Mouse (Mus musculus): ENCODE data around the gene Ccdc12. TPM values are rescaled to one million over a fixed set of nuclear protein-coding genes. Genes with fewer than 3 reads are reported as not detected.

Ccdc12 gene
- polyA plus RNA-seq, 1 experiment from 2014 or later: 157 TPM

- Histone ChIP-seq H3K27me3 (no peaks in the 10 kb centered on the region), H3K4me2 (no peak overlapping the region), H3K4me1 (peaks cover 35% of the 10 kb centered on the region), H3K9me3 (replicated peaks) (no peaks in the 10 kb centered on the region), H3K9ac (no peak overlapping the region), H3K27ac (no peak overlapping the region), H3K4me3 (replicated peaks) (no peak overlapping the region), H3K36me3 (peaks cover 8% of the 10 kb centered on the region; the same call in 1 of the 2 replicates)
- 79% methylated on average over 1 of the region's 1 CpGs for WGBS
- ATAC-seq (replicated peaks; ENCODE audit: low FRiP score): no peak
Measured at GRCm38 (mm10) chr9:110662844-110663243, 6.5 kb downstream of the Ccdc12 start.

DNA sequence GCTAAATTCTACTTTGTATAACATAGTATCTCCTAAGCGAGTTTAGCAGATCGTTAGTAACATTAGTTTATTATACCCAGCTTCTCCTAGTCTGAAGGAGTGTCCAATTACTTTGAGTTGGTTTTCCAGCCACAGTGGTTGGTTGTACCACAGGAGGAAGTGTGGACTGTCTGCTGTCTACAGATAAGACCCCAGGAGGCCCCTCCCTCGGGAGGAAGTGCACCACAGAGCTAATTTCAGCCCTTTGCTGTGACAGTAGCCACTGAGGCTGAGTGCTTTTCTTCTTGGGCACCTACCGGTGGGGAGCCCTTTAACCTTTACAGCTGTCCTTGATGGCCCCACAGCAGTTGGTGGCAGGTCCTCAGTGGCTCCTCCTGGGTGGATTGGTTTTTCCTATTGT, 9.6 kb downstream of the Ccdc12 start:
- ATAC-seq (replicated peaks; ENCODE audit: low FRiP score): peak; percentile 74
- H3K27me3 ChIP-seq: no peaks in the 10 kb centered on the region
- H3K27ac ChIP-seq: peak overlapping the region; percentile 66
- no peak overlapping the region for H3K9ac ChIP-seq
- H3K36me3 ChIP-seq: no peaks in the 10 kb centered on the region
- H3K4me2 ChIP-seq: peak overlapping the region; percentile 26
- peaks cover 29% of the 10 kb centered on the region for H3K4me1 ChIP-seq
- 11% methylated on average over 4 of the region's 4 CpGs for WGBS
- H3K4me3 ChIP-seq (replicated peaks): no peak overlapping the region
- no peaks in the 10 kb centered on the region for H3K9me3 ChIP-seq (replicated peaks)

DNA sequence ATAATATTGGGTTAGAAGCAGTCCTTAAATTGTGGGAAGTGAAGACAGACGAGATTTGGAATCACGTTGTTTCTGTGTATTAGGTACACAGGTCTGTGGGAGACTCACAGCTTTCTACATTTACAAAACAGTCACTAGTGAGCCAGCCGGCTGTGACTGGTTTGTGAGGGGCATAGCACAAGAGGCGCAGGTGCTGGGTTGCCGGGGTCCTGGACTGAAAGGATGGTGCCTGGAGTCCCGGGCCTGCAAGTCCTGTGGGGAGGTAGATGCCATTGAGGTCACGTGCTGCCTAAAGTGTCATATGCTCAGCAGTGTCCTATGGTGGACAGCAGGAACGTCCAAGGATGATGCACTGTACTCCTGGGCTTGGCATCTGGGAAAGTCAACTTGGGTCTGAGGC, 10.1 kb downstream of the Ccdc12 start:
- Histone ChIP-seq H3K4me2 (peak overlapping the region; percentile 26; the same call in 1 of the 2 replicates), H3K36me3 (no peaks in the 10 kb centered on the region), H3K4me1 (peaks cover 34% of the 10 kb centered on the region), H3K27ac (peak overlapping the region; percentile 66), H3K4me3 (replicated peaks) (no peak overlapping the region), H3K9me3 (replicated peaks) (no peaks in the 10 kb centered on the region), H3K27me3 (no peaks in the 10 kb centered on the region), H3K9ac (no peak overlapping the region)
- ATAC-seq (replicated peaks; ENCODE audit: low FRiP score): peak; percentile 44; the same call in 1 of the 2 replicates
- WGBS: 26% methylated on average over 8 of the region's 8 CpGs

DNA sequence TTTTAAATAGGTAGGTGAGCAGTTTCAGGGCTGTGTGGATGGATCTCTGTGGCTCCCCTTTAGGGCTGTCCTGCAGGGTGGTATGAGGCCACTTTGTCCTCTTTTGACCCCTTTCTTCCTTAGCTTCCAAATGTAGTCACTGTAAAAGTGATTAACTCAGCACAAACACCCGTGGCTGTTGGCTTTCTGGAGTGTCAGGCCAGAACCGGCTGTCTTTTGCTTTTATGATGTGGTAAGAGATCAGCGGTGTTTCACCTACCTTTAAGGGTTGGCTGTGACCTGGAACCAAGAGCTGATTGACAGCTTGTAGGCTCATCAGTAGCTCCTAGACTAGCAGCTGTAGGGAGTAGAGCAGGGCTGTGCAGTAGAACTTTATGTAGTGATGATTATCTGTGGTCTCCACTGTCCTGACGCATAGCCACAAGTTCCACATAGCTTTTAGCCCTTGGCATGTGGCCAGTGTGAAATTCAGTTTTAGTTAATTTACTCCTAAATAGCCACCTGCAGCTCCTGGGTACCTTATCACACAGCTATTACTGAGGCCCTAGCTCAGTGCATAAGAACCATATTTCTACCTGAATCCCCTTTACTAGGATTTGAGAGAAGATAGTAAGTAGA, 11.0 kb downstream of the Ccdc12 start:
- 30% methylated on average over 4 of the region's 4 CpGs for WGBS
- no peak overlapping the region for H3K4me2 ChIP-seq
- peaks cover 35% of the 10 kb centered on the region for H3K4me1 ChIP-seq
- no peaks in the 10 kb centered on the region for H3K36me3 ChIP-seq
- no peak overlapping the region for H3K9ac ChIP-seq
- ATAC-seq (replicated peaks; ENCODE audit: low FRiP score): no peak
- H3K27ac ChIP-seq: no peak overlapping the region
- no peaks in the 10 kb centered on the region for H3K9me3 ChIP-seq (replicated peaks)
- H3K4me3 ChIP-seq (replicated peaks): no peak overlapping the region
- no peaks in the 10 kb centered on the region for H3K27me3 ChIP-seq

- H3K4me1 ChIP-seq: peaks cover 49% of the 10 kb centered on the region
- H3K27ac ChIP-seq: no peak overlapping the region
- H3K4me3 ChIP-seq (replicated peaks): no peak overlapping the region
- H3K27me3 ChIP-seq: no peaks in the 10 kb centered on the region
- no peak overlapping the region for H3K9ac ChIP-seq
- no peaks in the 10 kb centered on the region for H3K9me3 ChIP-seq (replicated peaks)
- WGBS: 88% methylated on average over 6 of the region's 6 CpGs
- H3K4me2 ChIP-seq: no peak overlapping the region
- no peaks in the 10 kb centered on the region for H3K36me3 ChIP-seq
- ATAC-seq (replicated peaks; ENCODE audit: low FRiP score): no peak; the same call in 1 of the 2 replicates
Measured at GRCm38 (mm10) chr9:110668601-110669293, 12.4 kb downstream of the Ccdc12 start.

- Histone ChIP-seq H3K27me3 (no peaks in the 10 kb centered on the region), H3K36me3 (no peaks in the 10 kb centered on the region), H3K4me1 (peaks cover 46% of the 10 kb centered on the region), H3K4me2 (no peak overlapping the region), H3K27ac (no peak overlapping the region), H3K9ac (no peak overlapping the region), H3K4me3 (replicated peaks) (no peak overlapping the region), H3K9me3 (replicated peaks) (no peaks in the 10 kb centered on the region)
- no peak for ATAC-seq (replicated peaks; ENCODE audit: low FRiP score)
- WGBS: 66% methylated on average over 5 of the region's 5 CpGs
Measured at GRCm38 (mm10) chr9:110669785-110670184, 13.5 kb downstream of the Ccdc12 start.

- Histone ChIP-seq H3K4me1 (peaks cover 40% of the 10 kb centered on the region), H3K9ac (no peak overlapping the region), H3K36me3 (no peaks in the 10 kb centered on the region), H3K4me2 (no peak overlapping the region), H3K9me3 (replicated peaks) (no peaks in the 10 kb centered on the region), H3K4me3 (replicated peaks) (no peak overlapping the region), H3K27me3 (no peaks in the 10 kb centered on the region), H3K27ac (peak overlapping the region; percentile 61)
- WGBS: 69% methylated on average over 7 of the region's 7 CpGs
- ATAC-seq (replicated peaks; ENCODE audit: low FRiP score): peak; percentile 22; the same call in 1 of the 2 replicates
Measured at GRCm38 (mm10) chr9:110672462-110673106, 16.3 kb downstream of the Ccdc12 start.

- H3K36me3 ChIP-seq: no peaks in the 10 kb centered on the region
- H3K27me3 ChIP-seq: no peaks in the 10 kb centered on the region
- peaks cover 40% of the 10 kb centered on the region for H3K4me1 ChIP-seq
- no peak for ATAC-seq (replicated peaks; ENCODE audit: low FRiP score)
- 53% methylated on average over 10 of the region's 10 CpGs for WGBS
- peak overlapping the region; percentile 61 for H3K27ac ChIP-seq
- H3K9ac ChIP-seq: no peak overlapping the region
- no peak overlapping the region for H3K4me3 ChIP-seq (replicated peaks)
- H3K9me3 ChIP-seq (replicated peaks): no peaks in the 10 kb centered on the region
- no peak overlapping the region for H3K4me2 ChIP-seq
Measured at GRCm38 (mm10) chr9:110673107-110673752, 16.9 kb downstream of the Ccdc12 start.

GRCm38 (mm10) chr9:110676492-110676911, 20.2 kb downstream of the Ccdc12 start:
- H3K9ac ChIP-seq: no peak overlapping the region
- H3K4me1 ChIP-seq: peaks cover 40% of the 10 kb centered on the region
- H3K27ac ChIP-seq: no peak overlapping the region
- peaks cover 6% of the 10 kb centered on the region; the same call in 1 of the 2 replicates for H3K36me3 ChIP-seq
- no peak for ATAC-seq (replicated peaks; ENCODE audit: low FRiP score)
- H3K4me3 ChIP-seq (replicated peaks): no peak overlapping the region
- no peak overlapping the region for H3K4me2 ChIP-seq
- no peaks in the 10 kb centered on the region for H3K9me3 ChIP-seq (replicated peaks)
- no peaks in the 10 kb centered on the region for H3K27me3 ChIP-seq
- 86% methylated on average over 8 of the region's 8 CpGs for WGBS

DNA sequence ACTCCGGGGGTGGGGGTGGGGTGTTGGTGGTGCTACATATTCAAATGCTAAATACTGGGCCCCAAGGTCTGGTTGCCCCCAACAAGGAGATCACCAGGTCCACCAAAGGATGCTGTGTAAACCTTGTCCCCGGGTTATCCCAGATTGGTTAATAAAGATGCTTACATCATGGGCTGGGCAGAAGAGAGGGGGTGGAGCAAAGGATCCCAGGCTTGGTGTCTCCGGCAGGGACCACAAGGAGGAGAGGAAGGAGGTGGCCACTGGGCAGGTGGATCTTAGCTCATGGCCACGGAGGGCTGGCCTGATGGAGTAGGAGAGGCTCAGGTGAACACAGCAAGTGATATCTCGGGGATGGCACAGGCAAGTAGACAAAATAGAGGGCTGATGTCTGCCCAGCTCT, 22.6 kb downstream of the Ccdc12 start:
- 77% methylated on average over 5 of the region's 5 CpGs for WGBS
- H3K9ac ChIP-seq: no peak overlapping the region
- no peak overlapping the region for H3K4me2 ChIP-seq
- H3K4me1 ChIP-seq: peaks cover 47% of the 10 kb centered on the region
- ATAC-seq (replicated peaks; ENCODE audit: low FRiP score): no peak
- no peak overlapping the region for H3K4me3 ChIP-seq (replicated peaks)
- H3K27ac ChIP-seq: no peak overlapping the region
- peaks cover 6% of the 10 kb centered on the region; the same call in 1 of the 2 replicates for H3K36me3 ChIP-seq
- no peaks in the 10 kb centered on the region for H3K9me3 ChIP-seq (replicated peaks)
- no peaks in the 10 kb centered on the region for H3K27me3 ChIP-seq

GRCm38 (mm10) chr9:110680736-110681507, 24.6 kb downstream of the Ccdc12 start:
- H3K9me3 ChIP-seq (replicated peaks): no peaks in the 10 kb centered on the region
- H3K27me3 ChIP-seq: no peaks in the 10 kb centered on the region
- H3K9ac ChIP-seq: no peak overlapping the region
- H3K27ac ChIP-seq: peak overlapping the region; percentile 27; the same call in 1 of the 2 replicates
- H3K4me1 ChIP-seq: peaks cover 67% of the 10 kb centered on the region
- no peak overlapping the region for H3K4me2 ChIP-seq
- peaks cover 6% of the 10 kb centered on the region; the same call in 1 of the 2 replicates for H3K36me3 ChIP-seq
- ATAC-seq (replicated peaks; ENCODE audit: low FRiP score): no peak
- H3K4me3 ChIP-seq (replicated peaks): no peak overlapping the region
- WGBS: 48% methylated on average over 7 of the region's 7 CpGs

All from kidney, embryonic 15.5 days (tissue).